Mouse (Mus musculus) adrenal gland, postnatal 10 days (tissue): ENCODE measurements around the gene Fa2h. TPM values are rescaled to one million over a fixed set of nuclear protein-coding genes. Genes with fewer than 3 reads are reported as not detected.

Source experiments
- DNase-seq: peaks from one replicate; pipeline ENCODE4 v3.0.0; 2021; ENCODE audit warnings: mixed read lengths
- total RNA-seq, 2 experiments: library from RNA; stranded (reverse); gene quantifications; 2 replicates each; pipeline ENCODE4 v1.2.3; 2021

Gene Fa2h
- total RNA-seq, 2 experiments from 2014 or later: 0.45 to 0.51 TPM

DNA sequence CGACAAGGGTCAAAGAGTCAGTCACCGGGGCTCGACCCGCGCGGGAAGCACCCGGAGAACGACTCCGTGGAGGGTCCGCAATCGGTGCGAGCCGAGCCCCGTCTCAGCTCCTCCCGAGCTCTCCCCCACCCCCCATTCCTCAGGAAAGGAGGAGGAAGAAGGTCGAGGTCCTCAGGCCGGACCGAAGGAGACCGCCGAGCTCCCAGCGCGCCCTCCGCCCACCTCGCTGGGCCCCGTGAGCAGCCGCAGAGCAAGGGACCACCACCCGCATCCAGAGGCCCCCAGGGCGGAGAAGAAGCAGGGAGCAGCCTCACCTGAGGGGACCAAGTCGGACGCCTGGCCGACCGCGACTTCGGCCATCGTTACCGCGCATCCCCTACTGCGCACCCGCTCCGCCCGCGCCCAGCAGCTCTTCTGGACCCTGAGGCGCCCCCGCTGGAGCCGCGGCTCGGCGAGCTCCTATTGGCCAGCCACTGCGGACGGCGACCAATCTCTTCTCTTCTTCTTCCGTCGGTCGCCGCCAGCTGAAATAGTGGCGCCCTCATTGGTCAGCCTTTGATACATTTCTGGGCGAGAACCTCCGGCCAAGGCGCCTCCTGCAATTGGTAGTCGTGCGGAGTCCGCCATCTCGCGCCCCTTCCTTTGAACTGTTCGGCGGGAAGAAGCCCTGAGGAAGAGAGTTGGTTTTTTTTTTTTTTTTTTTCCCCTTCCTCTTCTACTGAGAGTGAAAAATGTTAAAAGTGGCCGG lies 93.6 kb downstream of the Fa2h start, which contains the start of gene Rfwd3:
Gene Rfwd3 (minus strand): TSS at position 402 of the 748 bp plus-strand sequence.
- peak; percentile 97 for DNase-seq

- peak; percentile 73 for DNase-seq
These were observed 94.2 kb downstream of the Fa2h start for GRCm38 (mm10) chr8:111299363-111299820.

- no peak for DNase-seq
These were observed 95.6 kb downstream of the Fa2h start for GRCm38 (mm10) chr8:111298011-111298410.

Other genes starting within 250 kb of the Fa2h start
- 10 to 100 TPM; 79.4 to 92.1 TPM for gene Glg1, start 134.6 kb downstream of the Fa2h start, total RNA-seq
- 10 to 100 TPM; 38.5 to 53.0 TPM for gene Rfwd3, start 93.6 kb downstream of the Fa2h start, total RNA-seq
- 10 to 100 TPM; 10.5 to 11.1 TPM for gene Mlkl, start 55.6 kb downstream of the Fa2h start, total RNA-seq
- 10 to 100 TPM; 13.3 to 16.4 TPM for gene Wdr59, start 128.3 kb upstream of the Fa2h start, total RNA-seq
- 10 to 100 TPM; 40.0 to 62.6 TPM for gene Znrf1, start 142.3 kb upstream of the Fa2h start, total RNA-seq
- gene Ldhd, start 236.6 kb upstream of the Fa2h start, total RNA-seq: 10 to 100 TPM; 20.4 to 23.4 TPM
- 10 to 100 TPM in 1 of 2 experiments, 1 to 10 TPM in 1; 9.0 to 12.1 TPM for gene Zfp1, start 249.6 kb upstream of the Fa2h start, total RNA-seq